ENCODE assay signal across 26 mouse cellular contexts in the genomic region with DNA sequence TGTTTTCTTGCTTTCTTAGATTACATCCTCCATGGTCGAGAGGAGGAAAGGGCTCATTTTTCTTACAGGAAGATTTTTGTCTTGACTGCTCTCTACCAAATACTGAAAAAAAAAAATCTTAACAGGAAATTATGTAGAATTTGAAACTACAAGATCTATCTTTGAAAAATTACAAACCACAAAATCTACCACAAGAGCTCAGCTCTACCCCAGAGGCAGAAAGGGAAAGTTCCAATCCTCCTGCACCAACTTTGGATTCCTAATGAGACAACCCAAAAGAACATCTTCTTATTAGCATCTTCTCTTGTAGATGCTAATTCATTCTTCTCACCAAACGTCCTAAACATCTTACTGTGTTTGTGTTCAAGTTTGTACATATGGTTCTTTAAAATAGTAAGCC. TPM values are rescaled to one million over a fixed set of nuclear protein-coding genes. Genes with fewer than 3 reads are reported as not detected.
"Had no signal": no experiment of that assay in that cellular context is flagged by ENCODE, and none has a peak within 500 bp of the region (broad histone marks: within the 10 kb centered on the region; RNA-seq: fewer than 3 reads in every experiment).

No protein-coding gene starts in this region.

- DNase-seq: liver, postnatal 0 days; lung, adult 2 months; lung, postnatal 14 days; lung, postnatal 36 days; retina, postnatal 1 day; right cerebral cortex, adult 18-20 months; right cerebral cortex, postnatal 25 days; right cerebral cortex, postnatal 4 days; spleen, adult 18-20 months; thymus, adult 18-20 months; thymus, postnatal 14 days; thymus, postnatal 36 days had no signal

- H3K9ac ChIP-seq: liver, postnatal 0 days; lung, embryonic 15.5 days; midbrain, embryonic 13.5 days; midbrain, embryonic 15.5 days; neural tube, embryonic 13.5 days; neural tube, embryonic 15.5 days had no signal

- H3K36me3 ChIP-seq: lung, embryonic 15.5 days; midbrain, embryonic 13.5 days; midbrain, embryonic 15.5 days; neural tube, embryonic 13.5 days; neural tube, embryonic 15.5 days had no signal

- H3K4me3 ChIP-seq: lung, embryonic 15.5 days; megakaryocyte, embryonic 14.5 days; midbrain, embryonic 13.5 days; midbrain, embryonic 15.5 days; neural tube, embryonic 13.5 days; neural tube, embryonic 15.5 days had no signal

- H3K4me1 ChIP-seq: megakaryocyte, embryonic 14.5 days; neural tube, embryonic 15.5 days had no signal

- H3K27ac ChIP-seq: lung, embryonic 15.5 days; macrophage; midbrain, embryonic 13.5 days; midbrain, embryonic 15.5 days; neural tube, embryonic 13.5 days; neural tube, embryonic 15.5 days had no signal

- ATAC-seq: liver, postnatal 0 days; lung, postnatal 0 days; midbrain, embryonic 13.5 days; midbrain, embryonic 15.5 days had no signal

- H3K4me2 ChIP-seq: lung, embryonic 15.5 days; midbrain, embryonic 11.5 days; midbrain, embryonic 13.5 days; midbrain, embryonic 15.5 days; neural tube, embryonic 13.5 days; neural tube, embryonic 15.5 days had no signal

- H3K27me3 ChIP-seq: lung, embryonic 15.5 days; megakaryocyte, embryonic 14.5 days; midbrain, embryonic 13.5 days; midbrain, embryonic 15.5 days; neural tube, embryonic 13.5 days; neural tube, embryonic 15.5 days had no signal

- H3K9me3 ChIP-seq: lung, embryonic 15.5 days; midbrain, embryonic 13.5 days; midbrain, embryonic 15.5 days; neural tube, embryonic 13.5 days; neural tube, embryonic 15.5 days had no signal

RNA-seq across cellular contexts. Expression of gene Dapl1, which starts 3.8 kb away (rescaled TPM):
- total RNA-seq: megakaryocyte progenitor cell, adult 5-6 weeks; midbrain, postnatal 0 days; monocyte, adult 5-6 weeks had no signal
- polyA plus RNA-seq: liver, postnatal 0 days; macrophage; neural tube, embryonic 11.5 days; neural tube, embryonic 13.5 days; small intestine, adult 2 months had no signal
